Mouse (Mus musculus) CH12.LX (cell line): ENCODE results near the gene Ppp1r37. TPM values are rescaled to one million over a fixed set of nuclear protein-coding genes. Genes with fewer than 3 reads are reported as not detected.
A peak's percentile ranks its signal among the peaks of the same experiment; 100 is the strongest.

Experiments
- DNase-seq: peaks from one replicate; pipeline ENCODE4 v3.0.0-alpha.2; 2013; ENCODE audit errors: extremely low read depth
- H3K27ac ChIP-seq: 2 replicates; pipeline ENCODE4 v1.5.1; 2012; ENCODE audit warnings: low read depth, mild to moderate bottlenecking, control low read depth, moderate library complexity; ENCODE audit not compliant: insufficient read depth
- H3K27me3 ChIP-seq: replicated peaks from 2 replicates; pipeline ENCODE3; 2012; ENCODE audit warnings: inconsistent platforms
- H3K36me3 ChIP-seq, 2 experiments: replicated peaks in 1 of 2; 2 replicates each; pipeline versions ENCODE3 to v1.6.1; 2012; ENCODE audit warnings: inconsistent platforms in 1 of 2, low read length in 1 of 2, mild to moderate bottlenecking in 1 of 2, mixed read lengths in 1 of 2, moderate library complexity in 1 of 2; ENCODE audit not compliant: control insufficient read depth in 1 of 2, insufficient read depth in 1 of 2
- H3K4me1 ChIP-seq, 2 experiments: 2 replicates each; pipeline ENCODE4 v1.6.1; 2012; ENCODE audit warnings: inconsistent platforms in 1 of 2, moderate library complexity in 1 of 2; ENCODE audit not compliant: insufficient read depth in 2 of 2, control insufficient read depth in 1 of 2
- H3K4me2 ChIP-seq: 2 replicates; pipeline ENCODE4 v1.6.1; 2012; ENCODE audit warnings: low read depth, mild to moderate bottlenecking, control low read depth; ENCODE audit not compliant: poor library complexity, insufficient read depth, severe bottlenecking
- H3K4me3 ChIP-seq, 3 experiments: fragments of 150-350 bp in 1 of 3; sonication (generic) in 1 of 3; replicated peaks in 1 of 3; 2 replicates each; pipeline versions ENCODE3 to v1.5.1; 2011 to 2012; ENCODE audit warnings: low read depth in 2 of 3, low read length in 2 of 3, mild to moderate bottlenecking in 2 of 3, moderate library complexity in 2 of 3, control low read depth in 1 of 3, improper control_type of control experiment in 1 of 3, inconsistent platforms in 1 of 3, mixed read lengths in 1 of 3; ENCODE audit not compliant: poor library complexity in 1 of 3
- H3K79me2 ChIP-seq: replicated peaks from 2 replicates; pipeline ENCODE4 v1.6.1; 2012; ENCODE audit warnings: mild to moderate bottlenecking, moderate library complexity; ENCODE audit not compliant: control insufficient read depth, poor library complexity, insufficient read depth, severe bottlenecking; ENCODE audit errors: extremely low read depth
- H3K9ac ChIP-seq: 2 replicates; pipeline ENCODE4 v1.6.1; 2012; ENCODE audit warnings: low read depth, mild to moderate bottlenecking, control low read depth, moderate library complexity; ENCODE audit not compliant: insufficient read depth
- H3K9me3 ChIP-seq: replicated peaks from 2 replicates; pipeline ENCODE3; 2012; ENCODE audit warnings: low read length, inconsistent platforms, mixed read lengths
- BHLHE40 ChIP-seq: IDR thresholded peaks from 2 replicates; pipeline ENCODE4 v1.6.1; 2011; ENCODE audit warnings: mild to moderate bottlenecking, low read depth, low read length, improper control_type of control experiment
- CHD1 ChIP-seq: IDR thresholded peaks from 2 replicates; pipeline ENCODE4 v1.6.1; 2012; ENCODE audit warnings: low read depth, low read length, improper control_type of control experiment, inconsistent platforms
- CTCF ChIP-seq, 2 experiments: IDR thresholded peaks in 1 of 2; conservative IDR thresholded peaks in 1 of 2; 2 replicates each; pipeline ENCODE4 v1.5.1; 2011 to 2012; ENCODE audit warnings: low read depth in 2 of 2, low read length in 2 of 2, improper control_type of control experiment in 1 of 2, inconsistent platforms in 1 of 2, mild to moderate bottlenecking in 1 of 2, moderate library complexity in 1 of 2
- E2F4 ChIP-seq: IDR thresholded peaks from 2 replicates; pipeline ENCODE4 v1.6.1; 2011; ENCODE audit warnings: low read depth, low read length, improper control_type of control experiment; ENCODE audit not compliant: insufficient replicate concordance
- ELF1 ChIP-seq: IDR thresholded peaks from 2 replicates; pipeline ENCODE4 v1.6.1; 2014; ENCODE audit warnings: low read depth, mild to moderate bottlenecking, inconsistent platforms, low read length, improper control_type of control experiment
- ETS1 ChIP-seq: conservative IDR thresholded peaks from 2 replicates; pipeline ENCODE4 v1.6.1; 2012; ENCODE audit warnings: low read depth, mild to moderate bottlenecking, inconsistent platforms, low read length, improper control_type of control experiment, moderate library complexity
- HCFC1 ChIP-seq: IDR thresholded peaks from 2 replicates; pipeline ENCODE4 v1.6.1; 2012; ENCODE audit warnings: low read depth, mild to moderate bottlenecking, inconsistent platforms, low read length, improper control_type of control experiment
- IRF4 ChIP-seq: IDR thresholded peaks from 2 replicates; pipeline ENCODE4 v1.6.1; 2014; ENCODE audit warnings: low read depth, mild to moderate bottlenecking, inconsistent platforms, low read length, improper control_type of control experiment
- JUN ChIP-seq: IDR thresholded peaks from 2 replicates; pipeline ENCODE4 v1.6.1; 2011; ENCODE audit warnings: low read depth, mild to moderate bottlenecking, low read length, improper control_type of control experiment, moderate library complexity; ENCODE audit not compliant: insufficient read depth
- JUND ChIP-seq: conservative IDR thresholded peaks from 2 replicates; pipeline ENCODE4 v1.6.1; 2011; ENCODE audit warnings: low read depth, low read length, improper control_type of control experiment
- KAT2A ChIP-seq: IDR thresholded peaks from 2 replicates; pipeline ENCODE4 v1.6.1; 2012; ENCODE audit warnings: low read length, improper control_type of control experiment, inconsistent platforms; ENCODE audit not compliant: insufficient replicate concordance
- MAX ChIP-seq: IDR thresholded peaks from 2 replicates; pipeline ENCODE4 v1.6.1; 2011; ENCODE audit warnings: low read length, improper control_type of control experiment
- MEF2A ChIP-seq: IDR thresholded peaks from 2 replicates; pipeline ENCODE4 v1.6.1; 2014; ENCODE audit warnings: low read depth, mild to moderate bottlenecking, inconsistent platforms, low read length, improper control_type of control experiment, borderline replicate concordance
- MXI1 ChIP-seq: IDR thresholded peaks from 2 replicates; pipeline ENCODE4 v1.6.1; 2011; ENCODE audit warnings: mild to moderate bottlenecking, low read depth, low read length, improper control_type of control experiment
- MYC ChIP-seq: IDR thresholded peaks from 2 replicates; pipeline ENCODE4 v1.6.1; 2011; ENCODE audit warnings: low read depth, mild to moderate bottlenecking, improper control_type of control experiment, low read length
- NELFE ChIP-seq: IDR thresholded peaks from 2 replicates; pipeline ENCODE4 v1.6.1; 2011; ENCODE audit warnings: low read depth, low read length, improper control_type of control experiment
- NRF1 ChIP-seq: IDR thresholded peaks from 2 replicates; pipeline ENCODE4 v1.6.1; 2014; ENCODE audit warnings: low read depth, mild to moderate bottlenecking, inconsistent platforms, low read length, improper control_type of control experiment, moderate library complexity
- PAX5 ChIP-seq: IDR thresholded peaks from 2 replicates; pipeline ENCODE4 v1.6.1; 2012; ENCODE audit warnings: low read length, inconsistent platforms, mixed read lengths
- POLR2AphosphoS2 ChIP-seq: IDR thresholded peaks from 2 replicates; pipeline ENCODE4 v1.6.1; 2011; ENCODE audit warnings: low read depth, low read length, improper control_type of control experiment
- RAD21 ChIP-seq: IDR thresholded peaks from 2 replicates; pipeline ENCODE4 v1.6.1; 2011; ENCODE audit warnings: low read depth, mild to moderate bottlenecking, low read length, improper control_type of control experiment, moderate library complexity
- RCOR1 ChIP-seq: conservative IDR thresholded peaks from 2 replicates; pipeline ENCODE4 v1.6.1; 2012; ENCODE audit warnings: low read depth, mild to moderate bottlenecking, inconsistent platforms, low read length, improper control_type of control experiment
- SMC3 ChIP-seq: IDR thresholded peaks from 2 replicates; pipeline ENCODE4 v1.6.1; 2011; ENCODE audit warnings: low read depth, low read length, improper control_type of control experiment
- TBP ChIP-seq: conservative IDR thresholded peaks from 2 replicates; pipeline ENCODE4 v1.6.1; 2011; ENCODE audit warnings: low read depth, low read length, improper control_type of control experiment
- TCF12 ChIP-seq: IDR thresholded peaks from 2 replicates; pipeline ENCODE4 v1.6.1; 2014; ENCODE audit warnings: low read depth, mild to moderate bottlenecking, inconsistent platforms, low read length, improper control_type of control experiment
- USF1 ChIP-seq: IDR thresholded peaks from 2 replicates; pipeline ENCODE4 v1.6.1; 2014; ENCODE audit warnings: low read depth, mild to moderate bottlenecking, inconsistent platforms, low read length, improper control_type of control experiment
- USF2 ChIP-seq: conservative IDR thresholded peaks from 2 replicates; pipeline ENCODE4 v1.6.1; 2011; ENCODE audit warnings: low read depth, low read length, improper control_type of control experiment
- ZC3H11A ChIP-seq: IDR thresholded peaks from 2 replicates; pipeline ENCODE4 v1.6.1; 2012; ENCODE audit warnings: low read depth, mild to moderate bottlenecking, inconsistent platforms, low read length, improper control_type of control experiment
- ZKSCAN1 ChIP-seq: IDR thresholded peaks from 2 replicates; pipeline ENCODE4 v1.6.1; 2012; ENCODE audit warnings: low read depth, inconsistent platforms, low read length, improper control_type of control experiment, borderline replicate concordance
- ZMIZ1 ChIP-seq: IDR thresholded peaks from 2 replicates; pipeline ENCODE4 v1.6.1; 2012; ENCODE audit warnings: low read depth, mild to moderate bottlenecking, inconsistent platforms, low read length, improper control_type of control experiment
- ZNF384 ChIP-seq: IDR thresholded peaks from 2 replicates; pipeline ENCODE4 v1.6.1; 2012; ENCODE audit warnings: low read depth, low read length, improper control_type of control experiment, inconsistent platforms
- dilution Hi-C: fragments of 300-500 bp; cut with MboI; formaldehyde crosslinking; loops from 2 replicates; pipeline ENCODE4 v1.14.3; 2020; ENCODE audit warnings: low sequenced_read_pairs; ENCODE audit not compliant: extremely low pct_unique_long_range_greater_than_20kb, extremely low pct_ligation_motif_present
- in situ Hi-C: fragments of 300-500 bp; cut with MboI; formaldehyde crosslinking; loops from 3 replicates; pipeline ENCODE4 v1.14.3; 2019; ENCODE audit warnings: low sequenced_read_pairs, low pct_ligation_motif_present, low pct_unique_long_range_greater_than_20kb, mixed read lengths
- polyA plus RNA-seq: library from polyadenylated mRNA; unstranded; fragments of >175 nt; gene quantifications from 2 replicates; pipeline ENCODE4 v1.2.1, GENCODE M21; 2012; ENCODE audit warnings: low read depth; ENCODE audit not compliant: insufficient read length
- total RNA-seq, 2 experiments: library from RNA; depleted of rRNA; stranded (reverse); fragments of 300-350 nt in 1 of 2; fragments of >200 nt in 1 of 2; gene quantifications; 2 replicates each; pipeline ENCODE4 v1.2.3; 2012 to 2014

Gene Ppp1r37
- total and polyA plus RNA-seq, 3 experiments = 7.3 to 15.7 (median 13.8) TPM

GRCm38 (mm10) chr7:19503481-19504068 is 59.3 kb downstream of the Ppp1r37 start:
- Histone ChIP-seq H3K36me3 (peaks cover 0 to 15% of the 10 kb centered on the region in 2 experiments), H3K27ac (no peak overlapping the region), H3K4me3 (no peak overlapping the region), H3K4me1 (peaks cover 7 to 10% of the 10 kb centered on the region in 2 experiments; a peak in 3 of 4 replicates), H3K9me3 (peaks cover 2% of the 10 kb centered on the region), H3K9ac (no peak overlapping the region), H3K4me2 (no peak overlapping the region), H3K27me3 (peaks cover 2% of the 10 kb centered on the region), H3K79me2 (no peaks in the 10 kb centered on the region)
- peak; percentile 68 for DNase-seq
- in situ Hi-C loops = loop anchor here (10.0 kb wide), 2 partner anchors 71 to 371 kb away; partner anchors contain the start of genes Gemin7 and Zfp296
- TF ChIP-seq JUND (no peak), MEF2A (no peak), USF1 (no peak), MXI1 (no peak), NELFE (no peak), IRF4 (no peak), RAD21 (peak; percentile 88), MAX (no peak), TBP (no peak), RCOR1 (no peak), SMC3 (peak; percentile 86), USF2 (no peak), ZNF384 (no peak), ZKSCAN1 (no peak), CTCF (conservative IDR thresholded peaks at IDR 0.05 in 1 of 2, IDR thresholded peaks at IDR 0.05 in 1 of 2; ENCODE audit: low read depth in 2 of 2, low read length in 2 of 2) (peak; percentile 93 to 94), ZC3H11A (peak; percentile 30; the same call in 1 of the 2 replicates), JUN (no peak), ETS1 (no peak), MYC (no peak), TCF12 (no peak)
- TF ChIP-seq, all 38 proteins: peak for 4
- dilution Hi-C loops = no loop called here

DNA sequence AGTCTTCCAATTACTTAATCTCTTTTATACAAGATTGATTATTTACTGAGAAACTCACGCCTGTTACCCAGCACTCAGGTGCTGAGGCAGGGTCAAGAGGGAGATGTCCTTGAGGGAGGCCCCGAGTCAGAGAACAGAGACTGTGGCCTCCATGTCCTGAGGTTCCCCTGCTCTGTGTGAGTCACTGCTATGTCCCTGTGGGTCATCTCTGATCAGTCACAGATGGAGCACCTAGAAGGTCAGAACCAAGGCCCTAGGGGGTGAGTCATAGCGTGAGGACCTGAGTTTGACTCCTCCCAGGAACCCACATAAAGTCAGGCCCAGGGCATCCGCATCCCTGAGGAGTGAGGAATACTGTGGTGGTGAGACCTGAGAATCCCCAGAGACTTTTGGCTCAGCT is 61.2 kb downstream of the Ppp1r37 start:
- Histone ChIP-seq H3K27ac (no peak overlapping the region), H3K4me3 (no peak overlapping the region), H3K4me1 (peaks cover 0 to 3% of the 10 kb centered on the region in 2 experiments; a peak in 1 of 4 replicates)

More for the DNA sequence above, 61.2 kb downstream of the Ppp1r37 start:
- Histone ChIP-seq H3K9ac (no peak overlapping the region), H3K36me3 (peaks cover 0 to 7% of the 10 kb centered on the region in 2 experiments), H3K9me3 (no peaks in the 10 kb centered on the region), H3K4me2 (no peak overlapping the region), H3K27me3 (peaks cover 9% of the 10 kb centered on the region), H3K79me2 (no peaks in the 10 kb centered on the region)
- in situ Hi-C loops = loop anchor here (10.0 kb wide), 2 partner anchors 73 to 373 kb away; partner anchors contain the start of genes Gemin7 and Zfp296
- dilution Hi-C loops = no loop called here
- TF ChIP-seq SMC3 (no peak), CHD1 (no peak), E2F4 (no peak), HCFC1 (no peak), MEF2A (no peak), POLR2AphosphoS2 (no peak), ZKSCAN1 (no peak), MYC (no peak), TCF12 (no peak), ELF1 (no peak), NRF1 (no peak), PAX5 (no peak), MXI1 (no peak), KAT2A (no peak), ZC3H11A (no peak), TBP (no peak), ZMIZ1 (no peak), USF1 (no peak), BHLHE40 (no peak), IRF4 (no peak)
- DNase-seq = no peak
